Mouse (Mus musculus): ENCODE measurements around the gene Wdr17. TPM values are rescaled to one million over a fixed set of nuclear protein-coding genes. Genes with fewer than 3 reads are reported as not detected.

Gene Wdr17
- polyA plus RNA-seq, 1 experiment from 2014 or later = 15.1 TPM

DNA sequence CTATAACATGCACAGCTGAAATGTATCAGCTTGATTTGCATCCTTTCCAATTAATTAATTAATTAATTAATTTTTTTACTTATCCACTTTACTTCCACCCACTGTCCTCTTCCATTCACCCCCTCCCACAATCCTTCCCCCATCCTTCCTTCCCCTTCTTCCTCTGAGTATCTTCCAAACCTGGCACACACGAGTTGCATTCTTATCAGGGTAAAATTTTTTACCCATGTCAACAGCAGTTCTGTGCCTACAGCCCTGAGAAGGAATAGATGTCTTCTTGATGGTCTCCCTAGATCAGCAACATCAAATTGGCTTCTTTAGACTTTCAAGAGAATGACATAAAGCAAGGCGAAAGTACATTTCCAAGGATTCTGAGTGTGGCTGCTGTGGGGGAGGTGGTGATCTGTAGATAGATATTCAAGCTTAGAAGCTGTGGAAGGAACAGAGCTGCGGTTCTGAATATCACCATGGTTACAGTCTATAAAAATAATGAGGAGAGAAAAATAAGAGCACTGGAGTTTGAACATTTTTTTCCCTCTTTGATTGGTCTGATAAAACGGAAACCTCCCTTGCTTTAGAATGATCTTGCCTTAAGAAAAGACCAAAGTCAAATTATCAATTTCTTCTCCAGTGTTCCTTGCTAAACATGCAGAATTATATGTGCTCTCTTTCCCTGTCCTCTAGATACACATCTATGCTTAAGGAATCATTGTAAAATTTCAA lies 22.8 kb downstream of the Wdr17 start:
- no peak overlapping the region for H3K4me3 ChIP-seq (replicated peaks)
- no peak overlapping the region for H3K9ac ChIP-seq (replicated peaks)
- peaks cover 10% of the 10 kb centered on the region for H3K4me1 ChIP-seq
- 58% methylated on average over 4 of the region's 4 CpGs for WGBS
- no peaks in the 10 kb centered on the region; the same call in 1 of the 2 replicates for H3K9me3 ChIP-seq (replicated peaks)
- H3K36me3 ChIP-seq = no peaks in the 10 kb centered on the region
- H3K27me3 ChIP-seq (replicated peaks) = no peaks in the 10 kb centered on the region
- H3K4me2 ChIP-seq = no peak overlapping the region
- peak; percentile 83 for ATAC-seq (ENCODE audit: low FRiP score)
- H3K27ac ChIP-seq (replicated peaks) = peak overlapping the region; percentile 54; the same call in 1 of the 2 replicates

DNA sequence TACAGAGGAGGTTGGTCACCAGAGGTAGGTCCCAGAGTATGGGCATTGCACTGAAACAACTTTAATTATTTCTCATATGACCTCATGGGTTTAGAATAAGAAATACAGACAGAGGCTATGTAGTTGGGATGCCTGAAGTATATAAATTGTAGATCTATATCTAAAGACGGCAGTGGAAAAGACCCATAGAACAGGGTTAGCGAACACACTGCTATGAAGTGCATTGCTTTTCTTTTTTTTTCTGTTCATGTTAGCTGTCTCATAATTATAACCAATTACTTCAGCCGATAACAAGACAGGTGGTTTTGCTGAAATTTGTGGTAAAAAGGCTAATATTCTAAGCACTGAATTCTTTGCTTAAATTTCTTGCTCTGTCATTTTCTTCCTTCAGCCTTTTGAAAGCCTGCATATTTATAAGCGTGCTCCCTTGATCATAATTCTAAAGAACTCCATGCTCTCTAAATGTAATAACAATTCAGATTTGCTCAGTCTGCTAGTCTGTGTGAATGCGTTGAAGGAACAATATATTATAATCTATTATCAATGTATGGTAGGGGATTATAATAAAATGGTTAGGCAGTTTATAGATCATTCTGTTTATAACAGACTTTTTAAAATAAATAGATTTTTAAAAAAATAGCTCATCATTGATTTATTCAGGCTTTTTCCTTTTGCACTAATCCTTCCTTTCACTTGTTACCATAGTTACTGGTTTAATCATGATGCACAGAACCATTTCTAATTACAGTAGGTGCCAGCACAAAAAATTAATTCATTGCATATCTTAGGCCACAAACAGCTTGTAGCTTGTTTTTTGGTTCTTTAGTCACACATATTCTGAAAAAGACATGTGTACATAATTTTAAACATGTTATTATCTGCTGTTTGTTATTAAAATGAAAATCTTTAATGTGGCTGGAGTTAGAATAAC lies 50.7 kb downstream of the Wdr17 start:
- ATAC-seq (ENCODE audit: low FRiP score) = no peak
- H3K36me3 ChIP-seq = no peaks in the 10 kb centered on the region
- no peaks in the 10 kb centered on the region for H3K27me3 ChIP-seq (replicated peaks)
- no peak overlapping the region for H3K27ac ChIP-seq (replicated peaks)
- no peaks in the 10 kb centered on the region for H3K4me1 ChIP-seq
- H3K4me3 ChIP-seq (replicated peaks) = no peak overlapping the region
- no peak overlapping the region for H3K9ac ChIP-seq (replicated peaks)
- 79% methylated on average over 5 of the region's 5 CpGs for WGBS
- no peaks in the 10 kb centered on the region for H3K9me3 ChIP-seq (replicated peaks)
- H3K4me2 ChIP-seq = no peak overlapping the region

DNA sequence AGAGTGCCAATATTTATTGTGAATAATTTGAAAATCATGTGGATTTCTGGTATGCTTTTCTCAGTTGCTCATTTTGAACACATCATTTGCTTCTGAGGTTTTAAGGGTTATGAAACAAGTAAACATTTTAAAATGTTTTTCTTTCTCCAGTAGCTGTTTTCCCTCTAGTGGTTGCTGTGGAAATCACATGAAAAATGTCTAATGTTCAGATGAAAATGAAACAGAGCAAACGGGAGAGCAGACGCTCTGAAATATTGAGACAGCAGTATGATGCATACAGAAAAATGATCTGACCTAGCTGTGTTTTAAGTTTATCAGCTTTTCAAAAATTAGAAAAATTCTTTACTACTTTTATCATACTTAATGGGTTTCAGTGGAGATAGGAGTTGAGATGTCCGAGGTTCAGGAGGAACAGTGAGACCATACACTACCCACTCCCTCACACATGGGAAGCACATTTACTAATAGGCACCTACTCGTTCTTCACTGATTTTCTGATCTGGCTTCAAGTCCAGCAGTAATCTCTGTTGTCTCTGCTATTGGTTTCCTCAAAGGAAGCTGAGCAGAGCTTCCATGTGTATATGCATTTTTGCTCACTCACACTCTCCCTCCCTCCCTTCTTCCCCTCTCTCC lies 57.1 kb downstream of the Wdr17 start:
- H3K4me1 ChIP-seq = no peaks in the 10 kb centered on the region
- H3K27ac ChIP-seq (replicated peaks) = no peak overlapping the region
- 61% methylated on average over 4 of the region's 4 CpGs for WGBS
- H3K36me3 ChIP-seq = no peaks in the 10 kb centered on the region
- no peaks in the 10 kb centered on the region for H3K9me3 ChIP-seq (replicated peaks)
- ATAC-seq (ENCODE audit: low FRiP score) = no peak
- 0 out of 2 replicates have a peak overlapping the region, but pooled peaks have one; percentile 5 for H3K4me2 ChIP-seq
- no peak overlapping the region for H3K4me3 ChIP-seq (replicated peaks)
- no peaks in the 10 kb centered on the region for H3K27me3 ChIP-seq (replicated peaks)
- H3K9ac ChIP-seq (replicated peaks) = no peak overlapping the region

DNA sequence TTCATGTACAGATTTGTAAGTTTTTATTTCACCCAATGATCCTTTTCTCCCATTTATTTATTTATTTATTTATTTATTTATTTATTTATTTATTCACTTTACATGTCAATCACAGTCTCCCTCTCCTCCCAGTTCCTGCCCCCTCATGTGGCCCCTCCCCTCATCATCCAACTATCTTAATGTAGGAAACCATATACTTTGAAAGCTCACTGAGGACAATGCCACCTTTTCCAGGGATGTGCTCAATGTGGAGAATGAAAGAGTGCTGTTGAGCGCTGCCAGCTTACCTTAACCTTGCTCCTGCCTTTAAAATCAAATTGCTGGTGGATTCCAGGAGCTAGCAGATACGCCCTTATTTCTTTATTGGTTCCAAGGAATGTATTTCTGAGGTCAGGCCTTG lies 59.0 kb downstream of the Wdr17 start:
- Histone ChIP-seq H3K4me1 (no peaks in the 10 kb centered on the region), H3K4me2 (no peak overlapping the region), H3K27me3 (replicated peaks) (no peaks in the 10 kb centered on the region), H3K9me3 (replicated peaks) (no peaks in the 10 kb centered on the region), H3K9ac (replicated peaks) (no peak overlapping the region), H3K27ac (replicated peaks) (no peak overlapping the region), H3K36me3 (no peaks in the 10 kb centered on the region), H3K4me3 (replicated peaks) (no peak overlapping the region)
- ATAC-seq (ENCODE audit: low FRiP score) = no peak
- 91% methylated on average over 2 of the region's 2 CpGs for WGBS

DNA sequence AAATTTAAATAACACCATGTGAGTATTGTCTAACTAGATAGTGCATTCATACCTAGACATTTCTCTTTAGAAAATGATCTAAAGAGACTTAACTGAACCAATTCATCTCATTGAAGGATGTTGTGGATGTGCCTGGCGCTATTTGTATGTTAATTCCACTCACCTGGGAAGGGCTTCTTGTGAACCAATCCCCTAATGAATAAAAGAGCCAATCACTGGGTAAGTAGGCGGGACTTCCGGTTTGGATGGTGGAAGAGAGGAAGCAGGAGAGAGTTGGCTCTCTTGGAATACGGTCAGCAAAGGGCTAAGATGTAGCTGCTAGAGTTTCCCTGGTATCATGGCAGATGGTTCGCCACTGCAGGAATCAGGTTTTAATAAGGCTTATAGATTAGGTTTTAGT lies 64.0 kb downstream of the Wdr17 start:
- no peaks in the 10 kb centered on the region for H3K27me3 ChIP-seq (replicated peaks)
- ATAC-seq (ENCODE audit: low FRiP score) = no peak
- no peaks in the 10 kb centered on the region for H3K9me3 ChIP-seq (replicated peaks)
- no peaks in the 10 kb centered on the region for H3K4me1 ChIP-seq
- WGBS = 95% methylated on average over 5 of the region's 5 CpGs
- H3K4me3 ChIP-seq (replicated peaks) = no peak overlapping the region
- no peaks in the 10 kb centered on the region for H3K36me3 ChIP-seq
- no peak overlapping the region for H3K9ac ChIP-seq (replicated peaks)
- H3K4me2 ChIP-seq = no peak overlapping the region
- no peak overlapping the region for H3K27ac ChIP-seq (replicated peaks)

DNA sequence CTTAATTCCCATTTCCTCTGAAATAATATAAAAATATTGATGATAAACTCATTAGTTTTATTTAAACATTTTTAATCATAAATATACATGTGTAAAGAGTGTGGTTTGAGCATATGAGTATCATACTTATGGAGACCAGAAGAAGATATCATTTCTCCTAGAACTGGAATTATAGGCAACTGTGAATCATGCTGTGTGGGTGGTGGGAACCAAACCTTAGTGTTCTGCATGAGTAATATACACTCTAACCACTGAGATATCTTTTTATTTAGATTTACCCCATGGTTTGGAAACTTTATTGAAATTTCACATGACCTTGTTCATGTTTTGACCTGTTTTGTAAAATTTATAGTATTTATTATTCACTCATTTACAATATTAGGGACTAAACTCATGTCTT lies 68.3 kb downstream of the Wdr17 start:
- Histone ChIP-seq H3K4me1 (no peaks in the 10 kb centered on the region), H3K9me3 (replicated peaks) (no peaks in the 10 kb centered on the region), H3K4me3 (replicated peaks) (no peak overlapping the region), H3K4me2 (no peak overlapping the region), H3K36me3 (no peaks in the 10 kb centered on the region), H3K9ac (replicated peaks) (no peak overlapping the region), H3K27me3 (replicated peaks) (no peaks in the 10 kb centered on the region), H3K27ac (replicated peaks) (no peak overlapping the region)
- no peak for ATAC-seq (ENCODE audit: low FRiP score)

DNA sequence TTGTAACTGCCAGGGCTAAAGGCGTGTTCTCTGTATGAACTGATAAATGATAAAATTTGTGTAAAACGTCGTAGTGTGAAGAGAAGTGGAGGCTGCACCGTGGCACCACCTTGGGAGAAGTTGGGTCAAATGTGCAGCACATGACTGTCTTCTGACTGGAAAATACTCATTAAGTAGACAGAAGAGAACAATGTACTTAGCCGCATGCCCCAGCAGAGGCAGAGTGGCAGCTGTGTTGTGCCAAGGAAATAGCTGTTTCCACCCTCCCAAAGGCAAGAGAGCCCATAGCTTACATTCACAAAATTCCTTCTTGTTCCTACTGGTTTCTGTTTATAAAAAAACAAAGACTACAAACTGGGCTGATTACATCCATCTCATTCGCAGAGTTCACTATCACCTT lies 78.8 kb downstream of the Wdr17 start:
- H3K4me1 ChIP-seq = no peaks in the 10 kb centered on the region
- H3K4me2 ChIP-seq = no peak overlapping the region
- H3K4me3 ChIP-seq (replicated peaks) = no peak overlapping the region
- no peaks in the 10 kb centered on the region for H3K9me3 ChIP-seq (replicated peaks)
- no peak overlapping the region for H3K9ac ChIP-seq (replicated peaks)
- no peaks in the 10 kb centered on the region for H3K36me3 ChIP-seq
- no peaks in the 10 kb centered on the region for H3K27me3 ChIP-seq (replicated peaks)
- no peak for ATAC-seq (ENCODE audit: low FRiP score)
- 65% methylated on average over 6 of the region's 6 CpGs for WGBS
- no peak overlapping the region for H3K27ac ChIP-seq (replicated peaks)

DNA sequence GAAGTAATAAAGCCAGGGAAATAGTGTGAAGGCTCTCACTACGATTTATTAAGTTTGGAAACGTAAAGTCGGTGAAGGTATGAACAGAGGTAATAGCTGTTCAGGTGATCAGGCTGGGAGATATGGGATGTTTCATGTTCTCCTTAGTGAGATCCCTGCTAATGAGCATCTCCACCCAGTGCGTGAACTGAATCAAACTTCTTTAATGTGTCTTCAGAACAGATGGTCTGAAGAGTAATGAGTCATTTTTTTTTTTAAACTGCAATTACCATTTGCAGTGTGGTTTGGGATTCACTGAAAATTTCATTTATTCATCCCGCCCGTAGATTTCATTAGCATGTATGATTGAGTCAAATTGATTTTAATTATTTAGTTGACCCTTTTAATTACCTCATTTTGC lies 80.8 kb downstream of the Wdr17 start:
- no peaks in the 10 kb centered on the region for H3K4me1 ChIP-seq
- H3K27ac ChIP-seq (replicated peaks) = no peak overlapping the region
- no peak for ATAC-seq (ENCODE audit: low FRiP score)
- WGBS = 71% methylated on average over 6 of the region's 6 CpGs
- no peaks in the 10 kb centered on the region for H3K36me3 ChIP-seq
- no peaks in the 10 kb centered on the region for H3K9me3 ChIP-seq (replicated peaks)
- H3K4me2 ChIP-seq = no peak overlapping the region
- H3K27me3 ChIP-seq (replicated peaks) = no peaks in the 10 kb centered on the region
- no peak overlapping the region for H3K9ac ChIP-seq (replicated peaks)
- no peak overlapping the region for H3K4me3 ChIP-seq (replicated peaks)

DNA sequence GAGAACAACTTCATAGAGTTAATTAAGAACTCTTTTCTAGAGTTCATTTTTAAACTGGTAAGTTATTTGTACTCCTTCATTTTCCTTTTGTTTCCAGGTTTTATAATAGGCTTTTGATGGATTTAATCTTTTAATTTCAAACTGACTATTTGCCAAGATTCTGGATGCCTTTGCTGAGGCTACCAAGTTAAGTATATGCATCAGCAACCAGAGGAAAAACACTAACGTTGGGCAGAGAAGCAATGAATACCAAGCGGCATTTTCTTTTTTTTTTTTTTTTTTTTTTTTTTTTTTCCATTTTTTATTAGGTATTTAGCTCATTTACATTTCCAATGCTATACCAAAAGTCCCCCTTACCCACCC lies 94.3 kb downstream of the Wdr17 start:
- Histone ChIP-seq H3K4me1 (no peaks in the 10 kb centered on the region), H3K4me3 (replicated peaks) (no peak overlapping the region), H3K9me3 (replicated peaks) (no peaks in the 10 kb centered on the region), H3K36me3 (no peaks in the 10 kb centered on the region), H3K9ac (replicated peaks) (no peak overlapping the region), H3K27me3 (replicated peaks) (no peaks in the 10 kb centered on the region), H3K27ac (replicated peaks) (no peak overlapping the region), H3K4me2 (no peak overlapping the region)
- 87% methylated on average over 2 of the region's 2 CpGs for WGBS
- ATAC-seq (ENCODE audit: low FRiP score) = no peak

DNA sequence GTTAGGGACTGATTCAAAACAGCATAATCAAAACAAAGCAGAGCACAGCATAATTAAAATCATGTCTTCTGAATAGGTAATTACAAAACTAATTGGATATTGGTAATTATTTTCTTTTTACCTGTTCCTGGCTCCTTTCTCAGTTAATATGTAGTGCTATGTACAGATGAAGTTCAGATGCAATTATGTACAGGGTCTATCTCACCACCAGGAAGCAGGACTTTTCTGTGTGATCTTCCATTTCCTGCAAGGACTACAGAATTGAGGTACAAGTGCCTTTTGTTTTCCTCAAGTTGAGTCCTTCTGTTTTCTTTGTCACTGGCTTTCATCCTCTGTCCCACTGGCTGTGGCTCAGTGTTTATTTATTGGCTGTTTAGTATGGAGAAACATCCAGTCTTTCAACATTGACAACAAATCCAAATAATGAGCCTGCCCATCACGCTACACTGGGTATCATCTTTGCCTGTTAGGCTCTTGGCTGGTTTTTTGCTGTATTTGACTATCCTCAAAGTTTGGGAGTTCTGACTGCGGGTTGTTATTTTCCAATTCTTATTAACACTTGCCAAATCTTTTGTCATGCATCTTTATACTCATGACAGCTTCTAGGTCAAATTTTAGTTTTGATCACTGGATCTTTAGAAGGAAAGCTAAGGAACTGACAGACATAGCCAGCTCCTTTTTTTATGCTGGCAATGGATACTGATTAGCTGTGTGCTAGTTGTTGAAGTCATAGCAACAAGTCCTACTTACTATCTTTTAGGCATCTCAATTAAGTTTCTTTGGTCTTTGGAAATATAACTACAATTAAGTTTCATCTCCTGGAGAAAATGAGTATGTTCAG lies 94.9 kb downstream of the Wdr17 start:
- ATAC-seq (ENCODE audit: low FRiP score) = no peak
- Histone ChIP-seq H3K9me3 (replicated peaks) (no peaks in the 10 kb centered on the region), H3K4me1 (no peaks in the 10 kb centered on the region), H3K4me2 (no peak overlapping the region), H3K4me3 (replicated peaks) (no peak overlapping the region), H3K27me3 (replicated peaks) (no peaks in the 10 kb centered on the region), H3K27ac (replicated peaks) (no peak overlapping the region), H3K36me3 (no peaks in the 10 kb centered on the region), H3K9ac (replicated peaks) (no peak overlapping the region)
- WGBS = 75% methylated on average over 2 of the region's 2 CpGs
